Mouse (Mus musculus): ENCODE data around the gene Fyb. TPM values are rescaled to one million over a fixed set of nuclear protein-coding genes. Genes with fewer than 3 reads are reported as not detected.

Gene Fyb
- total and polyA plus RNA-seq, 2 experiments from 2014 or later, result 2.2 to 3.6 TPM

DNA sequence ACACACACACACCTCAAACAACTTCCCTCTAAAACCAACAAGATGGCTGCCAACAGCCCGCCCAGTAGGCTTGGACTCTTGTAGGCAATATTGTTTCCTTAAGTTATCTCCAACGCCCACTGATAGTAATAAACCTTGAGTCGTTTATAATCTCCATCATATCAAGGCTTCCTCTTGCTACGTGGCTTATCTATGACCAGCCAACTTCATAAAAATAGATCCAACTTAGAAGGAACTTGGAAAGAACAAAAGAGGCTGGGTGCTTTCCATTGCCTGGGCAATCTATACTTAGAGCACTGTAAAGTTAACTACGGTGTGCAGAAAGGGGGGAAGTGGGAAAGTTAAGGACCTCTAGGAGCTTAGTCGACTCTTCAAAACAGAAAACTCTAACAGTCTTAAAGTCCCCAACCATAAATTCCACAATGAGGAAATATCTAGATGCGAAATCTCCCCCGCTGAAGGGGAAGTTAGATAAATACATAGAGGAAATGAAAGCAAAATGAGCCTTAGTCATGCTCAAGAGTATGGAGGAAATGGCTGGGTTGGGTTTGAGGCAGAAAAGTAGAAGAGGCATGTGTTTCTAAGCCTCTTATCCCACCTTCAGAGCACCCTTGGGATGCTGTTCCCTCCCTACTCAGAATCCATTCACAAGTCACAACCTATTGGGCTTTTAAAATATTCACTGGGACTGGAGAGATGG, 101.0 kb downstream of the Fyb start:
- WGBS, result 95% methylated on average over 8 of the region's 8 CpGs
- no peaks in the 10 kb centered on the region; the same call in none of the 2 replicates for H3K4me1 ChIP-seq (ENCODE audit: insufficient read depth, low read length)
- H3K9ac ChIP-seq (replicated peaks; ENCODE audit: low read length, poor library complexity, severe bottlenecking), result no peak overlapping the region
- TF ChIP-seq CTCF (IDR thresholded peaks at IDR 0.05), result no peak
- no peak overlapping the region for H3K27ac ChIP-seq (ENCODE audit: low read depth, low read length)
- no peak for ATAC-seq (ENCODE audit: low FRiP score)
- no peaks in the 10 kb centered on the region for H3K36me3 ChIP-seq (ENCODE audit: insufficient read depth, low read length)
- no peak for DNase-seq (ENCODE audit: low spot score)
- no peak overlapping the region for H3K4me3 ChIP-seq (ENCODE audit: low read depth, low read length)
- H3K4me2 ChIP-seq (ENCODE audit: low read depth, low read length, poor library complexity, severe bottlenecking), result no peak overlapping the region
- no peaks in the 10 kb centered on the region for H3K9me3 ChIP-seq (ENCODE audit: low read length)
- no peaks in the 10 kb centered on the region for H3K27me3 ChIP-seq (ENCODE audit: insufficient read depth, low read length)

DNA sequence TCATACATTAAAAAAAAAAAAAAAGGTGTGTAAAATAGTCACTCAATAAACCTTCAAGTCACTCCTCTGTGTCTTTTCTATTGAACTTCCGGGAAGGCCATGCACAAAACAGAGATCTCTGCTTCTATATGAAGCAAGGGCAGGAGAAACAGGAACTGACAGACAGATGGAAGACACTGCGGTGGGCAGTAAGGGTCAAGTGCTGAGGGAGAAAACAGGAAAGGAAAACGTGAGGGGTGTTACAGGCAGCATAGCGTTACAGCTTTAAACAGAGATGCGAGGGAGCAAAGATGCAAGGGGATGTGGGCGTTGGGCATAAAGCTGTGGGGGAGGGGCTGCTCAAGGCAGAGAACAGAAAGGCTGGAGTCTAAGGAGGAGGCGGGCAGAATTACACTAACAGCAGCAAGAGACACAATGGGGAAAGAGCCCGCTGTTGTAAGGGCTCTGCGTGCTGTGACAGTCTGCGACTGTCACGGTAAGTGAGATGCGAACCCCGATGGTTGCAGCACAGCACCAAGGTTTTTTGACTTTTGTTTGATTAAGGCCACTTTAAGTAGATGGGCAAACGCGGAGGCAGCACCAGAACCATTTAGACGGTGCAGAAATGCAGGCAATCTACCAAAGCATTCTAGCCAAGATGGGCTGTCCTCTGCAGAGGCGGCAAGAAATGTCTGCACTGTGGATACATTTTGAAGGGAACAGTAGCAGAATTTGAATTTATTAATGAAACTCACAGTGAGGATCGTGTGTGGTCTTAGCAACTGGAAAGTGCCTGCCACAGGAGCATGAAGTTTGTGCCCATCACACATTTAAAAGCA, 101.9 kb downstream of the Fyb start:
- H3K36me3 ChIP-seq (ENCODE audit: insufficient read depth, low read length), result no peaks in the 10 kb centered on the region
- TF ChIP-seq CTCF (IDR thresholded peaks at IDR 0.05), result no peak
- peak overlapping the region; percentile 50 for H3K4me2 ChIP-seq (ENCODE audit: low read depth, low read length, poor library complexity, severe bottlenecking)
- H3K27me3 ChIP-seq (ENCODE audit: insufficient read depth, low read length), result no peaks in the 10 kb centered on the region
- H3K9me3 ChIP-seq (ENCODE audit: low read length), result no peaks in the 10 kb centered on the region
- peak overlapping the region; percentile 32 for H3K4me3 ChIP-seq (ENCODE audit: low read depth, low read length)
- 10% methylated on average over 18 of the region's 18 CpGs for WGBS
- peak overlapping the region; percentile 52 for H3K9ac ChIP-seq (replicated peaks; ENCODE audit: low read length, poor library complexity, severe bottlenecking)
- ATAC-seq (ENCODE audit: low FRiP score), result peak; percentile 64
- no peaks in the 10 kb centered on the region; the same call in none of the 2 replicates for H3K4me1 ChIP-seq (ENCODE audit: insufficient read depth, low read length)
- peak; percentile 48 for DNase-seq (ENCODE audit: low spot score)
- no peak overlapping the region for H3K27ac ChIP-seq (ENCODE audit: low read depth, low read length)

- no peaks in the 10 kb centered on the region; the same call in none of the 2 replicates for H3K4me1 ChIP-seq (ENCODE audit: insufficient read depth, low read length)
- peak overlapping the region; percentile 50 for H3K4me2 ChIP-seq (ENCODE audit: low read depth, low read length, poor library complexity, severe bottlenecking)
- DNase-seq (ENCODE audit: low spot score) (peak; percentile 85), ATAC-seq (ENCODE audit: low FRiP score) (peak; percentile 71)
- 2% methylated on average over 6 of the region's 6 CpGs for WGBS
- peak; percentile 90 for TF ChIP-seq CTCF (IDR thresholded peaks at IDR 0.05)
- H3K36me3 ChIP-seq (ENCODE audit: insufficient read depth, low read length), result no peaks in the 10 kb centered on the region
- H3K27ac ChIP-seq (ENCODE audit: low read depth, low read length), result no peak overlapping the region
- H3K4me3 ChIP-seq (ENCODE audit: low read depth, low read length), result peak overlapping the region; percentile 32; the same call in 1 of the 2 replicates
- H3K9me3 ChIP-seq (ENCODE audit: low read length), result no peaks in the 10 kb centered on the region
- no peak overlapping the region for H3K9ac ChIP-seq (replicated peaks; ENCODE audit: low read length, poor library complexity, severe bottlenecking)
- no peaks in the 10 kb centered on the region for H3K27me3 ChIP-seq (ENCODE audit: insufficient read depth, low read length)
Observed at GRCm38 (mm10) chr15:6625607-6626033, 103.0 kb downstream of the Fyb start.

DNA sequence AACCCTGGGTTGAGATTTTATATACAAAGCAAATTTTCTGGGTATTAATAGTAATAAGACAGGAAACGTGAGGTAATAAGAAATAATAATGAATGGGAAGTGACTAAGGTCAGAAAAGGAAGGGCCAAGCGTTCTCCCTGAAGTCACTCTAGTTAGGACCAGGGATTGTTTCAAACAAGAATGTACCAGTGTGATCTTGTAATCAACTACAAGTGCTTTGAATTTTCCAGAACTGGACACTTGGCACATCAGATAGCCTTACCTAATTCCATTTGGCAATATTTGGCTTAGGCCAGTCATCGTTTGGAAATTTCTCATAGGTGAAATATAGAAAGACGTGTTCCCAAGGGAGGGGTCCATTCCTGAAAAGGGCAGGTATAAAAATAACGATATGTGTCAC, 103.5 kb downstream of the Fyb start:
- Histone ChIP-seq H3K4me1 (ENCODE audit: insufficient read depth, low read length) (no peaks in the 10 kb centered on the region; the same call in none of the 2 replicates), H3K4me2 (ENCODE audit: low read depth, low read length, poor library complexity, severe bottlenecking) (no peak overlapping the region), H3K9me3 (ENCODE audit: low read length) (no peaks in the 10 kb centered on the region), H3K27me3 (ENCODE audit: insufficient read depth, low read length) (no peaks in the 10 kb centered on the region), H3K4me3 (ENCODE audit: low read depth, low read length) (no peak overlapping the region), H3K36me3 (ENCODE audit: insufficient read depth, low read length) (no peaks in the 10 kb centered on the region), H3K9ac (replicated peaks; ENCODE audit: low read length, poor library complexity, severe bottlenecking) (no peak overlapping the region), H3K27ac (ENCODE audit: low read depth, low read length) (no peak overlapping the region)
- 78% methylated on average over 5 of the region's 5 CpGs for WGBS
- ATAC-seq (ENCODE audit: low FRiP score), result no peak
- TF ChIP-seq CTCF (IDR thresholded peaks at IDR 0.05), result no peak
- DNase-seq (ENCODE audit: low spot score), result no peak

DNA sequence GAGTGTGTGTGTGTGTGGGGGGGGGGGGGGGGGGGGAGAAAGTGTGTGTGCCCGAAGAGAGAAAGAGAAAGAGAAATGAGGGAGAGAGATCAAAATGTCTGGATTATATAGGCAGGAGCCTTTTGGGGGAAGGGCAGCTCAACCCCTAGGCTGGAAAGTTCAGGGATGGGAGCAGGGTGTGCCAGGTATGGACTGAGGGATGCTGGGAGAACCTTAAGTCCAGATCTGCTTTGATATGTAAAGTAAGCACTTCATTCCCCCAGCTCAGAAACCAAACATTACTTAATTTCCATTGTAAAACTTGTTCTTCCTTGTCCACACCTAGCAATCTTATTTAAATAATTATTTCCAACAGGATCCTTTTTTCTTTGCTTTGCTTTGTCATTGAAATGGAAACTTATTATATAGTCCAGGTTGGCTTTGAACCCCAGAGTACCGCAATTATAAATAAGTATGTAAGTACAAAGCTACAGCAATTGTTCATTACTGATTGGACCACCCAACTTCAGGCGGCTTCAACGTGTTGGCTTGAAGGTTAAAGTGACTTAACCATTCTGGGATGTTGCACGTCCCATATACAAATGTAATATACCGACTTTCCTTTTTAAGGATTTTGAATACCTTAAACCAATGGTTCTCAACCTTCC, 105.9 kb downstream of the Fyb start:
- Histone ChIP-seq H3K27ac (ENCODE audit: low read depth, low read length) (no peak overlapping the region), H3K9me3 (ENCODE audit: low read length) (no peaks in the 10 kb centered on the region), H3K9ac (replicated peaks; ENCODE audit: low read length, poor library complexity, severe bottlenecking) (no peak overlapping the region), H3K4me1 (ENCODE audit: insufficient read depth, low read length) (no peaks in the 10 kb centered on the region; the same call in none of the 2 replicates), H3K27me3 (ENCODE audit: insufficient read depth, low read length) (no peaks in the 10 kb centered on the region), H3K36me3 (ENCODE audit: insufficient read depth, low read length) (no peaks in the 10 kb centered on the region), H3K4me3 (ENCODE audit: low read depth, low read length) (no peak overlapping the region), H3K4me2 (ENCODE audit: low read depth, low read length, poor library complexity, severe bottlenecking) (no peak overlapping the region)
- TF ChIP-seq CTCF (IDR thresholded peaks at IDR 0.05), result no peak
- WGBS, result 87% methylated on average over 6 of the region's 6 CpGs
- no peak for ATAC-seq (ENCODE audit: low FRiP score)
- no peak for DNase-seq (ENCODE audit: low spot score)

All from midbrain, postnatal 0 days (tissue).